Mouse (Mus musculus) forebrain, postnatal 0 days (tissue): Measurements from ENCODE around the gene Kat2a. TPM values are rescaled to one million over a fixed set of nuclear protein-coding genes. Genes with fewer than 3 reads are reported as not detected.

Experiments used
- ATAC-seq: fragments of 200-750 bp; cut with Nextera tagmentation; 2 replicates; pipeline ENCODE4 v1.8.0; 2017; ENCODE audit warnings: mild to moderate bottlenecking, moderate library complexity
- DNase-seq: peaks from one replicate; pipeline ENCODE4 v3.0.0-alpha.2; 2015
- H3K27ac ChIP-seq: fragments of 300-500 bp; sonication (generic); 2 replicates; pipeline ENCODE4 v1.5.1; 2014; ENCODE audit warnings: low read depth, mild to moderate bottlenecking, antibody characterized with exemption, low read length, moderate library complexity, mixed read lengths
- H3K27me3 ChIP-seq: fragments of 300-500 bp; sonication (generic); 2 replicates; pipeline ENCODE4 v1.6.1; 2014; ENCODE audit warnings: mild to moderate bottlenecking, low read length, mixed read lengths; ENCODE audit not compliant: insufficient read depth
- H3K36me3 ChIP-seq: fragments of 300-500 bp; sonication (generic); 2 replicates; pipeline ENCODE4 v1.6.1; 2014; ENCODE audit warnings: mild to moderate bottlenecking, moderate library complexity; ENCODE audit not compliant: insufficient read depth
- H3K4me1 ChIP-seq: fragments of 300-500 bp; sonication (generic); 2 replicates; pipeline ENCODE4 v1.6.1; 2014; ENCODE audit warnings: antibody characterized with exemption; ENCODE audit not compliant: insufficient read depth
- H3K4me2 ChIP-seq: fragments of 300-500 bp; sonication (generic); 2 replicates; pipeline ENCODE4 v1.6.1; 2014; ENCODE audit warnings: low read depth, mild to moderate bottlenecking, moderate library complexity
- H3K4me3 ChIP-seq: fragments of 300-500 bp; sonication (generic); 2 replicates; pipeline ENCODE4 v1.5.1; 2014; ENCODE audit warnings: low read depth, low read length, mixed read lengths
- H3K9ac ChIP-seq: fragments of 300-500 bp; sonication (generic); 2 replicates; pipeline ENCODE4 v1.6.1; 2014; ENCODE audit warnings: mild to moderate bottlenecking
- H3K9me3 ChIP-seq: fragments of 300-500 bp; sonication (generic); 2 replicates; pipeline ENCODE4 v1.6.1; 2016; ENCODE audit warnings: low read length
- CTCF ChIP-seq: sonication (generic); IDR thresholded peaks from 2 replicates; pipeline ENCODE4 v1.5.1; 2016; ENCODE audit warnings: antibody characterized with exemption, control low read depth, low read depth
- WGBS: fragments of 180-500 bp; shearing (Covaris S2); extraction: QIAGEN DNeasy Blood & Tissue Kit; methylation state at CpG from one replicate; pipeline ENCODE4 v1.1.7; 2014; 5-methylcytosine and 5-hydroxymethylcytosine counted together
- polyA plus RNA-seq: library from polyadenylated mRNA; unstranded; fragments of >200 nt; fragmentation: Nextera tagmentation; extraction: Ambion mirVana; gene quantifications from 2 replicates; pipeline ENCODE4 v1.2.1, GENCODE M21; 2015
- total RNA-seq: library from RNA; depleted of rRNA; stranded (reverse); fragments of >200 nt; gene quantifications from 2 replicates; pipeline ENCODE4 v1.2.3, GENCODE M21; 2014

Kat2a gene
- total and polyA plus RNA-seq, 2 experiments from 2014 or later = 42.8 to 67.0 TPM

GRCm38 (mm10) chr11:100718866-100719265, 6.6 kb upstream of the Kat2a start:
- no peak overlapping the region for H3K4me2 ChIP-seq
- no peak overlapping the region for H3K4me3 ChIP-seq
- H3K36me3 ChIP-seq = peaks cover 38% of the 10 kb centered on the region
- H3K27ac ChIP-seq = no peak overlapping the region
- H3K9ac ChIP-seq = no peak overlapping the region
- H3K4me1 ChIP-seq = 0 out of 2 replicates have a peak, but pooled peaks cover 5% of the 10 kb centered on the region
- TF ChIP-seq CTCF = no peak
- H3K9me3 ChIP-seq = no peaks in the 10 kb centered on the region
- H3K27me3 ChIP-seq = no peaks in the 10 kb centered on the region
- ATAC-seq (no peak), DNase-seq (no peak)
- WGBS = 87% methylated on average over 4 of the region's 4 CpGs

GRCm38 (mm10) chr11:100718462-100718861, 6.2 kb upstream of the Kat2a start:
- no peak overlapping the region for H3K27ac ChIP-seq
- H3K27me3 ChIP-seq = no peaks in the 10 kb centered on the region
- no peak for TF ChIP-seq CTCF
- peaks cover 38% of the 10 kb centered on the region for H3K36me3 ChIP-seq
- no peak overlapping the region for H3K9ac ChIP-seq
- H3K4me1 ChIP-seq = 0 out of 2 replicates have a peak, but pooled peaks cover 8% of the 10 kb centered on the region
- no peak overlapping the region for H3K4me2 ChIP-seq
- ATAC-seq (no peak), DNase-seq (no peak)
- no peaks in the 10 kb centered on the region for H3K9me3 ChIP-seq
- 94% methylated on average over 7 of the region's 7 CpGs for WGBS
- H3K4me3 ChIP-seq = no peak overlapping the region

- Histone ChIP-seq H3K4me3 (no peak overlapping the region), H3K9me3 (no peaks in the 10 kb centered on the region), H3K27ac (no peak overlapping the region), H3K4me2 (no peak overlapping the region), H3K9ac (no peak overlapping the region), H3K4me1 (peaks cover 10% of the 10 kb centered on the region), H3K27me3 (no peaks in the 10 kb centered on the region), H3K36me3 (peaks cover 38% of the 10 kb centered on the region)
- ATAC-seq (no peak), DNase-seq (no peak)
- 82% methylated on average over 3 of the region's 3 CpGs for WGBS
- no peak for TF ChIP-seq CTCF
Measured at GRCm38 (mm10) chr11:100716649-100717048, 4.4 kb upstream of the Kat2a start.

DNA sequence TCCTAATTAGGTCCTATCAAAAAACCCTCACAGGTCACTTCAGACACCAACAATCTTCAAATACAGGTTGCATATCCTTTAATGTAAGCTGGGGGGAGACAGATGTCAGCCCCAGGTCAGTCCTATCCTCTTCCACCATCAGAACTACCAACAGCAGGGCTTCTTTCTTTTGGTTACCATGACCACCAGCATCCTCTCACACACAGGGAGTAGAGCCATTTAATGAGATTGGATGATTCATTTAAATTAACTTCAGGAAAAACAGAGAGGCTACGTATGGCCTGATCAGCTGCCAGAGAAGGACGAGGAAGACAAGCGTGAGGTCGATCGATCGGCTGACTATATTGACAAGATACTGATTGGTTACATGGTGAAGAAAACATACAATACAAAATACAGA, 2.7 kb upstream of the Kat2a start:
- 70% methylated on average over 6 of the region's 6 CpGs for WGBS
- H3K9ac ChIP-seq = no peak overlapping the region
- H3K27me3 ChIP-seq = no peaks in the 10 kb centered on the region
- 0 out of 2 replicates have a peak, but pooled peaks have one; percentile 26 for ATAC-seq
- H3K9me3 ChIP-seq = no peaks in the 10 kb centered on the region
- peaks cover 16% of the 10 kb centered on the region for H3K4me1 ChIP-seq
- no peak for DNase-seq
- H3K4me2 ChIP-seq = no peak overlapping the region
- no peak overlapping the region for H3K4me3 ChIP-seq
- peaks cover 41% of the 10 kb centered on the region for H3K36me3 ChIP-seq
- H3K27ac ChIP-seq = no peak overlapping the region
- no peak for TF ChIP-seq CTCF

DNA sequence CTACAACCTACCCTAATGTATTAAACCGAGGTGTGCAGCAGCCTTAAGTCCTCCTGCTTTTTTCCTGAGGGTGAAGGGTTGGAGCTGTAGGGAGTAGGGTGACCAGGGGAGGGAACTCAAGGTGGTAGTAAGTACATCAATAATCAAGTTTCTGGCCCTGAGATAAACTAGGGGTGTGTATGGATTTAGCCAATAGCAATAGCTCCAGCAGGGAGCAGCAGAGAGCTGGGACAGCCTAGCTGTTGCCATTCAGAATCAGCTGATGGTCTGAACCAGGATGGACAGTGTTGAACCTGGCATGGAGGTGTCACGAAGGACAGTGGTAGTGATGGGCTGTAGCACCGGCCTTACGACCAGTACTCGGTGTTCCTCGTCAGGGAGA, 2.3 kb upstream of the Kat2a start:
- peak; percentile 39; the same call in 1 of the 2 replicates for ATAC-seq
- peak; percentile 77 for DNase-seq
- no peak overlapping the region for H3K27ac ChIP-seq
- no peak overlapping the region for H3K4me3 ChIP-seq
- H3K9me3 ChIP-seq = no peaks in the 10 kb centered on the region
- peaks cover 16% of the 10 kb centered on the region for H3K4me1 ChIP-seq
- 48% methylated on average over 6 of the region's 6 CpGs for WGBS
- no peak overlapping the region for H3K4me2 ChIP-seq
- peaks cover 42% of the 10 kb centered on the region for H3K36me3 ChIP-seq
- H3K27me3 ChIP-seq = no peaks in the 10 kb centered on the region
- peak; percentile 92 for TF ChIP-seq CTCF
- no peak overlapping the region for H3K9ac ChIP-seq

DNA sequence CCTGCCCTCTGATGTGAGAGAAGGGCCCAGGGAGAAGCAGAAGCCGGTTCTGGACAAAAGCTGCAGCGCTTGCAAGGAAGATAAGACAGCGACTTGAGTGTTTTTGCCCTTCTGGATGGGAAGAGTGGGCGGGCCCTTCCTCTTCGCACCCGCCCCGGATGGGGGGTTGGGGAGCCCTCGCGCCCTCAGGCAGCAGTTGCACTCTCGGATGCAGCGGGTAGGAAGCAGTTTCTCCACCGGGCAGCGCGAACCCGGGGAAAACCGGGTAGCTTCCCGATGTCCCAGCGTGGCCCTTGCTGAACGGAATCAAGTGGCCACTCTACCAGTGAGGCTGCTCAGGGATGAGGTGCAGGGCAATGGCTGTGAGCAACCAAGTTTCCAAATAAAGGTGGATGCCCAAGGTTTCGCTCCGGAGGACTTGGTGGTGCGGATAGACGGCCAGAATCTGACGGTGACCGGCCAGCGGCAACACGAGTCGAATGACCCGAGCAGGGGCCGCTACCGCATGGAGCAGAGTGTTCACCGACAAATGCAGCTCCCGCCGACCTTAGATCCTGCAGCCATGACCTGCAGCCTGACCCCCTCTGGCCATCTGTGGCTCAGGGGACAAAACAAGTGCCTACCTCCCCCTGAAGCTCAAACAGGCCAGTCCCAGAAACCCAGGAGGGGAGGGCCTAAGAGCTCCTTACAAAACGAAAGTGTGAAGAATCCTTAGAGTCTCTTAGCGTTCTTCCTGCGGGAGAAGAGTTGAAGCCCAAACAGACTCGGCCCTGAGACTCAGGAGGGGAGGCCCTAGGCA, 1.7 kb upstream of the Kat2a start, which contains the start of gene Hspb9:
TSS of gene Hspb9 (plus strand) at position 116 of the 799 bp plus-strand sequence.
- H3K27ac ChIP-seq = no peak within 1 kb of the TSS
- 14% methylated on average over 38 of the region's 38 CpGs for WGBS

DNA sequence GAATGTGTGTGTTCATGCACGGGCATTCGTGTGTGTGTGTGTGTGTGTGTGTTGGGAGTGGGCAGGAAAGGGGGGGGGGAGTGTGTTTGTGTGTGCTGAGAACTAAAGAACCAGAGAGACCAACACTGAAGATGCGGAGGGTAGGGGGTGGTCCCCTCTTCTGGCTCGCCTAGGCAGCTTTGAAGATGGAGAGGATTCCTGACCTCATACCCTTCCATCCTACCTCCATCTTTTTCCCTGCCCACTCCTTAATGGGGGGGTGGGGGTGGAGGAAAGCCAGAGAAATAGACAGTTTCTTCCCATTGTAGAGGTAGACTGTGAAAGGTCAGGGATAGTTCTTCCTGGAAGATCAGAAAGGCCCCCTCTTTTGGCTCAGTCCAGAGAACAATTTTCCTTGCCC, 909 bp upstream of the Kat2a start:
- Histone ChIP-seq H3K4me1 (peaks cover 16% of the 10 kb centered on the region), H3K9ac (0 out of 2 replicates have a peak overlapping the region, but pooled peaks have one; percentile 2), H3K27me3 (no peaks in the 10 kb centered on the region), H3K27ac (no peak overlapping the region), H3K9me3 (no peaks in the 10 kb centered on the region), H3K4me2 (0 out of 2 replicates have a peak overlapping the region, but pooled peaks have one; percentile 20), H3K36me3 (peaks cover 43% of the 10 kb centered on the region), H3K4me3 (no peak overlapping the region)
- no peak for DNase-seq
- no peak for ATAC-seq
- no peak for TF ChIP-seq CTCF
- WGBS = 62% methylated on average over 4 of the region's 4 CpGs

More for the DNA sequence above, 1.7 kb upstream of the Kat2a start, which contains the start of gene Hspb9:
- TF ChIP-seq CTCF = no peak
- Histone ChIP-seq H3K4me3 (no peak within 1 kb of the TSS), H3K4me2 (peak within 1 kb of the TSS; percentile 20), H3K4me1 (peaks cover 16% of the 10 kb centered on the region), H3K27me3 (no peaks in the 10 kb centered on the region), H3K9me3 (no peaks in the 10 kb centered on the region), H3K9ac (0 out of 2 replicates have a peak within 1 kb of the TSS, but pooled peaks have one; percentile 2), H3K36me3 (peaks cover 43% of the 10 kb centered on the region)
- ATAC-seq (no peak), DNase-seq (no peak)
